Mouse (Mus musculus): ENCODE results near the gene Szt2. TPM values are rescaled to one million over a fixed set of nuclear protein-coding genes. Genes with fewer than 3 reads are reported as not detected.

Gene Szt2
- polyA plus RNA-seq, 1 experiment from 2014 or later = 9.0 TPM

DNA sequence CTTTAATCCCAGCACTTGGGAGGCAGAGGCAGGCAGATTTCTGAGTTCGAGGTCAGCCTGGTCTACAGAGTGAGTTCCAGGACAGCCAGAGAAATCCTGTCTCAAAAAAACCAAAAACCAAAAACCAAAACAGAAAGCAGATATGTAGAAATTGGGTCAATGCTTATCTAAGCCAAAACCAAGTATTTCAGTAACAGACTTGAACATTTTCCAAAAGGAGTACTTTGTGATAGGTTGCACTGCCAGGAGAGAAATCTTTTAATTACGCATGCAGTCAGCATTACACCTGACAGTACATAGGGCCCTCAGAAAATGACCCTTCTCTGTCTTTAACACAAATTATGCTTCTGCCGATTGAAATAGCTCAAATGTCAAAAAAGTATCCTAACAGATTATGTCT lies 7.7 kb downstream of the Szt2 start:
- Histone ChIP-seq H3K27ac (replicated peaks) (no peak overlapping the region), H3K4me1 (replicated peaks) (no peaks in the 10 kb centered on the region), H3K4me2 (no peak overlapping the region), H3K9me3 (no peaks in the 10 kb centered on the region), H3K4me3 (no peak overlapping the region), H3K9ac (no peak overlapping the region), H3K36me3 (peaks cover 67% of the 10 kb centered on the region), H3K27me3 (no peaks in the 10 kb centered on the region)
- 93% methylated on average over 3 of the region's 3 CpGs for WGBS
- ATAC-seq (ENCODE audit: low FRiP score, low read depth) = no peak

- Histone ChIP-seq H3K4me3 (no peak overlapping the region), H3K27ac (replicated peaks) (no peak overlapping the region), H3K36me3 (peaks cover 78% of the 10 kb centered on the region), H3K9ac (no peak overlapping the region), H3K4me1 (replicated peaks) (no peaks in the 10 kb centered on the region), H3K4me2 (no peak overlapping the region), H3K9me3 (no peaks in the 10 kb centered on the region), H3K27me3 (no peaks in the 10 kb centered on the region)
- 93% methylated on average over 6 of the region's 6 CpGs for whole genome bisulfite sequencing
- no peak for ATAC-seq (ENCODE audit: low FRiP score, low read depth)
Measured at GRCm38 (mm10) chr4:118398400-118398799, 10.7 kb downstream of the Szt2 start.

GRCm38 (mm10) chr4:118396433-118396832 lies 12.6 kb downstream of the Szt2 start:
- H3K9me3 ChIP-seq = no peaks in the 10 kb centered on the region
- H3K4me3 ChIP-seq = no peak overlapping the region
- no peaks in the 10 kb centered on the region for H3K27me3 ChIP-seq
- no peak overlapping the region for H3K9ac ChIP-seq
- no peak for ATAC-seq (ENCODE audit: low FRiP score, low read depth)
- no peaks in the 10 kb centered on the region for H3K4me1 ChIP-seq (replicated peaks)
- peaks cover 78% of the 10 kb centered on the region for H3K36me3 ChIP-seq
- H3K4me2 ChIP-seq = no peak overlapping the region
- WGBS = 91% methylated on average over 3 of the region's 3 CpGs
- no peak overlapping the region for H3K27ac ChIP-seq (replicated peaks)

DNA sequence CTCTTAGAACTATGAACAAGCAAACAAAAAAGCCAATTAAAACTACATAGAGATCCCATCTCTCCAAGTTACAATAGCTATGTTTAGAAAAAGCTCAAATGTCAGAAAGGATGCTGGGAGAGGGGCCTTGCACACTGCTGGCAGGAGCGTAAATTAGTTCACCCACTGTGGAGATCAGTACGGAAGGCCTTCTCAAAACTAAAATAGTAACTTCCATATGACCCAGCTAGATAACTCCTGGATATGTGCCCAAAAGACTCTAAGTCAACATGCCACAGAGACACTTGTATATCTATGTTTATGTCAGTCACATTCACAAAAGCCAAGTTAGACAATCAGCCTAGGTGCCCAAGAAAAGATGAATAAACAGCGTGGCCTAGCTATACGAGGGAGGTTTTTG lies 13.8 kb downstream of the Szt2 start:
- Histone ChIP-seq H3K9me3 (no peaks in the 10 kb centered on the region), H3K36me3 (peaks cover 81% of the 10 kb centered on the region), H3K4me3 (no peak overlapping the region), H3K9ac (no peak overlapping the region), H3K27ac (replicated peaks) (no peak overlapping the region), H3K27me3 (no peaks in the 10 kb centered on the region), H3K4me2 (no peak overlapping the region), H3K4me1 (replicated peaks) (no peaks in the 10 kb centered on the region)
- ATAC-seq (ENCODE audit: low FRiP score, low read depth) = no peak
- WGBS = 87% methylated on average over 4 of the region's 4 CpGs

DNA sequence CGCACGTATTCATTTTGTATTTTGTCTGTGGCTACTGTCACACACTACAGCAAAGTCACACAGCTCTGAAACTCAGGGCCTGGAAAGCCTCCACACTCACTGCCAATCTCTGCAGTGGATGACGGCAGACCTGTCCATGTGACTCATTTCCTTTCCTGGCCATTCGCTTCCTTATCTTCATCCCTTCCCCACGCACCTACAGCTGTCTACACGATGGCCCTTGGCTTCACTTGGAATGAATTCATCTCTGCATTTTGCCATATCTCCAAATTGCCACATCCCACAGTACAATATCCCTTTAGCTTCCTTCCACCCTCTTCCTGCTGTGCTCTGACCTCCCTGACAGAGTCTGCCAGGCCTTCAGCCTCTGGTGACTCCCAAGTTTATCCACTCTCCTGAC lies 14.6 kb downstream of the Szt2 start:
- WGBS = 93% methylated on average over 6 of the region's 6 CpGs
- Histone ChIP-seq H3K27ac (replicated peaks) (no peak overlapping the region), H3K36me3 (peaks cover 81% of the 10 kb centered on the region), H3K4me3 (no peak overlapping the region), H3K9me3 (no peaks in the 10 kb centered on the region), H3K27me3 (no peaks in the 10 kb centered on the region), H3K4me2 (no peak overlapping the region), H3K9ac (no peak overlapping the region), H3K4me1 (replicated peaks) (no peaks in the 10 kb centered on the region)
- no peak for ATAC-seq (ENCODE audit: low FRiP score, low read depth)

GRCm38 (mm10) chr4:118390146-118390545 lies 18.9 kb downstream of the Szt2 start:
- Histone ChIP-seq H3K4me2 (no peak overlapping the region), H3K27ac (replicated peaks) (no peak overlapping the region), H3K9ac (no peak overlapping the region), H3K4me1 (replicated peaks) (no peaks in the 10 kb centered on the region), H3K4me3 (no peak overlapping the region), H3K36me3 (peaks cover 88% of the 10 kb centered on the region), H3K27me3 (no peaks in the 10 kb centered on the region), H3K9me3 (no peaks in the 10 kb centered on the region)
- no peak for ATAC-seq (ENCODE audit: low FRiP score, low read depth)
- 92% methylated on average over 11 of the region's 11 CpGs for WGBS

GRCm38 (mm10) chr4:118387316-118387715 lies 21.8 kb downstream of the Szt2 start:
- no peaks in the 10 kb centered on the region for H3K9me3 ChIP-seq
- no peaks in the 10 kb centered on the region for H3K27me3 ChIP-seq
- no peak overlapping the region for H3K4me2 ChIP-seq
- no peaks in the 10 kb centered on the region for H3K4me1 ChIP-seq (replicated peaks)
- H3K27ac ChIP-seq (replicated peaks) = no peak overlapping the region
- 95% methylated on average over 8 of the region's 8 CpGs for WGBS
- no peak for ATAC-seq (ENCODE audit: low FRiP score, low read depth)
- no peak overlapping the region for H3K9ac ChIP-seq
- peaks cover 97% of the 10 kb centered on the region for H3K36me3 ChIP-seq
- no peak overlapping the region for H3K4me3 ChIP-seq

- H3K4me1 ChIP-seq (replicated peaks) = no peaks in the 10 kb centered on the region
- WGBS = 89% methylated on average over 7 of the region's 7 CpGs
- no peak for ATAC-seq (ENCODE audit: low FRiP score, low read depth)
Measured at GRCm38 (mm10) chr4:118383271-118383670, 25.8 kb downstream of the Szt2 start.

GRCm38 (mm10) chr4:118375999-118376398 lies 33.1 kb downstream of the Szt2 start:
- H3K27me3 ChIP-seq = no peaks in the 10 kb centered on the region
- no peak overlapping the region for H3K4me2 ChIP-seq
- H3K9me3 ChIP-seq = no peaks in the 10 kb centered on the region
- H3K4me1 ChIP-seq (replicated peaks) = no peaks in the 10 kb centered on the region
- H3K36me3 ChIP-seq = peaks cover 92% of the 10 kb centered on the region
- H3K9ac ChIP-seq = no peak overlapping the region
- no peak for ATAC-seq (ENCODE audit: low FRiP score, low read depth)
- H3K4me3 ChIP-seq = no peak overlapping the region
- H3K27ac ChIP-seq (replicated peaks) = no peak overlapping the region
- WGBS = 90% methylated on average over 6 of the region's 6 CpGs

More at GRCm38 (mm10) chr4:118383271-118383670, 25.8 kb downstream of the Szt2 start:
- H3K9ac ChIP-seq = no peak overlapping the region
- no peak overlapping the region for H3K27ac ChIP-seq (replicated peaks)
- no peaks in the 10 kb centered on the region for H3K9me3 ChIP-seq
- peaks cover 92% of the 10 kb centered on the region for H3K36me3 ChIP-seq
- no peaks in the 10 kb centered on the region for H3K27me3 ChIP-seq
- H3K4me3 ChIP-seq = no peak overlapping the region
- no peak overlapping the region for H3K4me2 ChIP-seq

DNA sequence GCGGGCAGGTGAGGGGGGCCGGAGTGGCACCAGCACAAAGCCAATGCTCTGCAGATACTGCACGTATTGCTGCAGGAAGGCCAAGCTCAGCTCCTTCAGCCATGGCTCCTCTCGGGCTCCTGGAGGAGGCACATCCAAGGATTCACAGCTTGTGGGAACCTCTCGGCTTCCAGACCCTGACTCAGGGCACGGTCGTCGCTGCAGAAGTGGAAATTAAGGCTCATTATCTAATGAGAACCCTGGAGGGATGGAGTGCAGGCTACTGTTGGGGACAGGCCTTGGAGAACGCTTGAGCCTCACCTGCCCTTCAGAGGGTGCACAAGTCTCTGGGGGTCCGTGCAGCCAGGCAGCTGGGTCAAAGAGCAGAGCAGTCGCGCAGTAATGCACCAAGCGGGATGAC lies 37.3 kb downstream of the Szt2 start:
- H3K27me3 ChIP-seq = no peaks in the 10 kb centered on the region
- 93% methylated on average over 13 of the region's 13 CpGs for WGBS
- no peaks in the 10 kb centered on the region for H3K4me1 ChIP-seq (replicated peaks)
- no peak overlapping the region for H3K4me3 ChIP-seq
- H3K27ac ChIP-seq (replicated peaks) = no peak overlapping the region
- no peak overlapping the region for H3K9ac ChIP-seq
- no peaks in the 10 kb centered on the region for H3K9me3 ChIP-seq
- H3K4me2 ChIP-seq = no peak overlapping the region
- peaks cover 85% of the 10 kb centered on the region for H3K36me3 ChIP-seq
- no peak for ATAC-seq (ENCODE audit: low FRiP score, low read depth)

DNA sequence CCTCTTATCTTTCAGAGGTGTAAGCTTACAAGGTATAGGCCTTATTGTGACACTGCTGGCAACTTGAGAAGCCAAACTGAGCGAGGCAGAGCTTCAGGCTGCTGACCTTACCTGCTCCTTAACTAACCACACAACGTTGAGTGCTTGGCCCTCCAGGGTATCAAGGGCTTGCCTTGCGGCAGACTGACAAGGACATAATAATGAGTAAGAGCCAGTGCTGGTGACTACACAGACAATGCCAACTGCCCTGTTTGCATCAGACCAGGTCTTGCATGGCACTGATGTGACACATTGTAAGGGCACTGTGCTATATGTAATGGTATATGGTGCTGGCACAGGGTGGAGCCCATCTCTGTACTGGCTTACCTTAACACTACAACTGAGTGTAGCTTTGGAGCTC lies 40.5 kb downstream of the Szt2 start:
- peaks cover 72% of the 10 kb centered on the region for H3K36me3 ChIP-seq
- 89% methylated on average over 3 of the region's 3 CpGs for WGBS
- H3K9me3 ChIP-seq = no peaks in the 10 kb centered on the region
- H3K4me1 ChIP-seq (replicated peaks) = no peaks in the 10 kb centered on the region
- no peak overlapping the region for H3K9ac ChIP-seq
- ATAC-seq (ENCODE audit: low FRiP score, low read depth) = no peak
- H3K27ac ChIP-seq (replicated peaks) = no peak overlapping the region
- no peak overlapping the region for H3K4me3 ChIP-seq
- H3K4me2 ChIP-seq = no peak overlapping the region
- H3K27me3 ChIP-seq = no peaks in the 10 kb centered on the region

GRCm38 (mm10) chr4:118367551-118367950 lies 41.5 kb downstream of the Szt2 start:
- H3K27me3 ChIP-seq = no peaks in the 10 kb centered on the region
- H3K4me3 ChIP-seq = no peak overlapping the region
- peaks cover 70% of the 10 kb centered on the region for H3K36me3 ChIP-seq
- H3K4me1 ChIP-seq (replicated peaks) = no peaks in the 10 kb centered on the region
- H3K9ac ChIP-seq = no peak overlapping the region
- no peak overlapping the region for H3K27ac ChIP-seq (replicated peaks)
- H3K9me3 ChIP-seq = no peaks in the 10 kb centered on the region
- no peak for ATAC-seq (ENCODE audit: low FRiP score, low read depth)
- no peak overlapping the region for H3K4me2 ChIP-seq
- 92% methylated on average over 12 of the region's 12 CpGs for WGBS

- Histone ChIP-seq H3K36me3 (peaks cover 65% of the 10 kb centered on the region), H3K27me3 (no peaks in the 10 kb centered on the region), H3K27ac (replicated peaks) (no peak overlapping the region), H3K9me3 (no peaks in the 10 kb centered on the region), H3K4me3 (no peak overlapping the region), H3K4me1 (replicated peaks) (no peaks in the 10 kb centered on the region), H3K4me2 (no peak overlapping the region), H3K9ac (no peak overlapping the region)
- no peak for ATAC-seq (ENCODE audit: low FRiP score, low read depth)
- WGBS = 92% methylated on average over 14 of the region's 14 CpGs
Measured at GRCm38 (mm10) chr4:118365991-118366390, 43.1 kb downstream of the Szt2 start.
